Mouse (Mus musculus) neutrophil, adult 83 days (primary cell): ENCODE measurements around the gene Arel1. TPM values are rescaled to one million over a fixed set of nuclear protein-coding genes. Genes with fewer than 3 reads are reported as not detected.

Experiments used
- total RNA-seq, 2 experiments: library from RNA; stranded (reverse); gene quantifications; one replicate each; pipeline ENCODE4 v1.2.4; 2023

Gene Arel1
- total RNA-seq = 10 to 100 TPM; 38.3 to 41.5 TPM

DNA sequence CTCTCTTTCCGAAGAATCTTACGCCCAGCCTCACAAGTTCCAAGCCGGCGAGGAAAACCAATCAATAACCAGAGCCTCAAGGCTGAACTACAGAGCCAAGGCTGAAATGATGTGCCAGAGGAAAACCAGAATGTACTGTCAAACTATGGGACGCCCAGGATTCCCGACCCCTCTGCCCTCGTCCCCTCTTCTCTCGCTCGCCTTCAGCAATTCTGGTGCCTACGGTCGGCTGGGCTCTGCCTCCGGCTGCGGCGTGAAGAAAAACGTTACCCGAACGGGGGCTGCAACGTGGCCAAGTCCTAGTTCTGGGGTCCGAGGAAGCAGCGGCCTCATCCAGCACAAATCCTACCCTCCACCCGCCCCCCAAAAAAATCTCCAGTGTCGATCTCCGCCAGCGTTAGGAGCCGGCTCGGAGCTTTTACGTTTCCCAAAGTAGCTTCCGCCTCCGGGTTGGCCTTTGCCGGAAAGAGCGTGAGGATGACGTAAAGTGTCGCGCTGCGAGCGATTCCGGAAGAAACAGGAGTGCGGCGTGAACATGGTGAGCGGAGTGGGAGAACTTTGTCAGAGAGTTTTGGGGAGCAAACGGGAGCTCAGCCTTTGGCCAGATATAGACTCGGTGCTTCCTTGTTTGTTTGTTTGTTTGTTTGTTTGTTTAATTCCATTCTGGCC is at the start of gene Arel1, which contains the start of gene Fcf1:
TSS of gene Arel1 (minus strand) at position 473 of the 669 bp plus-strand sequence.
TSS of gene Fcf1 (plus strand) at position 470 of the 669 bp plus-strand sequence.

GRCm38 (mm10) chr12:84996083-84996496 is 25.4 kb upstream of the Arel1 start, which contains the start of gene Ylpm1:
TSS of gene Ylpm1 (plus strand) at chr12:84996321.

DNA sequence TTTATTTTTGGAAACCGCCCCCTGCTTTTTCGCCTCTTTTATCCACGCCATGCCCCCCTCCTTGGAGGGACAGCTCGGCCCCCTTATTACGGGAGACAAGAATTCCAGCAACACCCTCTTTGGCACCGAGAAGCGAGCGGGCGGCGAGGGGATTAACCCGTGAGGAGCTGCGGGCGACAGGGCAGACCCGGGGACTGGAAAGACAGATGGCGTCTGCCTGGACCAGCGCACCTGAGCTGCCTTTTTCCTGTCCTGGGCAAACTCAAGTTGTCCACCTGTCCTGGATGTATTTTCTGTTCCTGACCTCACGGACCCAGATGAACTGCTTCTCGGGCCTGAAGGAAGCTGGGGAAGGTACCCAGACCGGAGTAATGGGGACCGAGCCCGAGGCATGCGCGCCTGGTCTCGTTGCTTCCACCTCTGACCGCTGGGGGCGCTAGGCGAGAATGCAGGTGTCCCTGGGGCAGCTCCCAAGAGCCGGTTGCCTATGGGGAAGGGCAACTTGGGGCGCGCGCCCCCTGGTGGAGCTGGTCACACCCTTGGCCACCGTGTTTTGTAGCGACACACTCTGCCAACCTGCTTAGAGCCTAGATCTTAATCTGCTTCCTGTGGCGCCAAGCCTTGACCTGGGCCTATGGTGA is 94.1 kb downstream of the Arel1 start, which contains the start of gene Ltbp2:
TSS of gene Ltbp2 (minus strand) at position 52 of the 641 bp plus-strand sequence.

Other genes starting within 250 kb of the Arel1 start
- gene Npc2, start 197.7 kb downstream of the Arel1 start, total RNA-seq = 100 to 1,000 TPM; 104 to 107 TPM
- 10 to 100 TPM; 34.1 to 35.7 TPM for gene Isca2, start 197.6 kb downstream of the Arel1 start, total RNA-seq
- under 1 TPM; 0.18 to 0.28 TPM for gene Ltbp2, start 94.4 kb downstream of the Arel1 start, total RNA-seq
- gene Fcf1, start within 50 bp of the Arel1 start, total RNA-seq = 10 to 100 TPM; 41.9 to 44.0 TPM
- gene Ylpm1, start 25.4 kb upstream of the Arel1 start, total RNA-seq = 10 to 100 TPM; 31.4 to 32.7 TPM
- gene Prox2, start 139.9 kb upstream of the Arel1 start, total RNA-seq = 1 to 10 TPM; 5.7 to 7.3 TPM
- 100 to 1,000 TPM; 247 to 279 TPM for gene Dlst, start 139.9 kb upstream of the Arel1 start, total RNA-seq
- under 1 TPM in 1 of 2 experiments, not detected in 1; 0.15 TPM for gene Rps6kl1, start 180.4 kb upstream of the Arel1 start, total RNA-seq
- not detected for gene Pgf, start 206.9 kb upstream of the Arel1 start, total RNA-seq
- 10 to 100 TPM; 71.0 to 82.4 TPM for gene Eif2b2, start 248.6 kb upstream of the Arel1 start, total RNA-seq